Mouse (Mus musculus) c-Kit-positive CD71-negative TER-119-negative erythroid progenitor cells, embryonic 14.5 days (primary cell): ENCODE results near the gene Tmc6.

Source experiments
- DNase-seq: peaks from one replicate; pipeline ENCODE4 v3.0.0-alpha.2; 2013; ENCODE audit warnings: low read depth

Tmc6 gene

GRCm38 (mm10) chr11:117755891-117756290 lies 26.1 kb downstream of the Tmc6 start:
- no peak for DNase-seq

GRCm38 (mm10) chr11:117751544-117751943 lies 30.5 kb downstream of the Tmc6 start:
- DNase-seq = no peak

GRCm38 (mm10) chr11:117749414-117749813 lies 32.6 kb downstream of the Tmc6 start:
- no peak for DNase-seq

- no peak for DNase-seq
Observed at GRCm38 (mm10) chr11:117748628-117749027, 33.4 kb downstream of the Tmc6 start.

GRCm38 (mm10) chr11:117743454-117744030 lies 38.5 kb downstream of the Tmc6 start:
- no peak for DNase-seq

- no peak for DNase-seq
Observed at GRCm38 (mm10) chr11:117742715-117743114, 39.3 kb downstream of the Tmc6 start.

- DNase-seq = no peak
Observed at GRCm38 (mm10) chr11:117742243-117742642, 39.8 kb downstream of the Tmc6 start.

GRCm38 (mm10) chr11:117741128-117741527 lies 40.9 kb downstream of the Tmc6 start:
- DNase-seq = no peak

GRCm38 (mm10) chr11:117738123-117738522 lies 43.9 kb downstream of the Tmc6 start:
- DNase-seq = no peak

GRCm38 (mm10) chr11:117736037-117736689 lies 45.8 kb downstream of the Tmc6 start:
- DNase-seq = no peak

GRCm38 (mm10) chr11:117731470-117731869 lies 50.5 kb downstream of the Tmc6 start:
- no peak for DNase-seq

GRCm38 (mm10) chr11:117730490-117730838 lies 51.5 kb downstream of the Tmc6 start:
- DNase-seq = no peak

- no peak for DNase-seq
Observed at GRCm38 (mm10) chr11:117729798-117730489, 52.1 kb downstream of the Tmc6 start.

GRCm38 (mm10) chr11:117729341-117729740 lies 52.7 kb downstream of the Tmc6 start:
- no peak for DNase-seq

- DNase-seq = no peak
Observed at GRCm38 (mm10) chr11:117728841-117729240, 53.2 kb downstream of the Tmc6 start.

- DNase-seq = no peak
Observed at GRCm38 (mm10) chr11:117728245-117728644, 53.8 kb downstream of the Tmc6 start.

- no peak for DNase-seq
Observed at GRCm38 (mm10) chr11:117727031-117727430, 55.0 kb downstream of the Tmc6 start.

- DNase-seq = no peak
Observed at GRCm38 (mm10) chr11:117724604-117725301, 57.2 kb downstream of the Tmc6 start.

GRCm38 (mm10) chr11:117718838-117719237 lies 63.2 kb downstream of the Tmc6 start:
- no peak for DNase-seq
